Mouse (Mus musculus) neural tube, embryonic 15.5 days (tissue): ENCODE data around the gene Cdh6. TPM values are rescaled to one million over a fixed set of nuclear protein-coding genes. Genes with fewer than 3 reads are reported as not detected.

Experiments used
- ATAC-seq: fragments of 200-750 bp; cut with Nextera tagmentation; 2 replicates; pipeline ENCODE4 v1.8.0; 2017; ENCODE audit warnings: mild to moderate bottlenecking, moderate TSS enrichment, moderate library complexity; ENCODE audit not compliant: low FRiP score
- H3K27ac ChIP-seq: fragments of 300-500 bp; sonication (generic); replicated peaks from 2 replicates; pipeline ENCODE4 v1.5.1; 2015; ENCODE audit warnings: mild to moderate bottlenecking, inconsistent platforms
- H3K27me3 ChIP-seq: fragments of 300-500 bp; sonication (generic); replicated peaks from 2 replicates; pipeline ENCODE4 v1.6.1; 2015; ENCODE audit warnings: inconsistent platforms
- H3K36me3 ChIP-seq: fragments of 300-500 bp; sonication (generic); 2 replicates; pipeline ENCODE4 v1.6.1; 2015; ENCODE audit warnings: inconsistent platforms
- H3K4me1 ChIP-seq: fragments of 300-500 bp; sonication (generic); 2 replicates; pipeline ENCODE4 v1.6.1; 2015; ENCODE audit warnings: inconsistent platforms
- H3K4me2 ChIP-seq: fragments of 300-500 bp; sonication (generic); 2 replicates; pipeline ENCODE4 v1.6.1; 2015; ENCODE audit warnings: inconsistent platforms, mild to moderate bottlenecking, moderate library complexity
- H3K4me3 ChIP-seq: fragments of 300-500 bp; sonication (generic); replicated peaks from 2 replicates; pipeline ENCODE4 v1.5.1; 2015; ENCODE audit warnings: mild to moderate bottlenecking, inconsistent platforms
- H3K9ac ChIP-seq: fragments of 300-500 bp; sonication (generic); replicated peaks from 2 replicates; pipeline ENCODE4 v1.6.1; 2015; ENCODE audit warnings: mild to moderate bottlenecking, inconsistent platforms
- H3K9me3 ChIP-seq: fragments of 300-500 bp; sonication (generic); replicated peaks from 2 replicates; pipeline ENCODE4 v1.6.1; 2016; ENCODE audit warnings: inconsistent platforms
- WGBS: fragments of 180-500 bp; shearing (Covaris S2); methylation state at CpG from one replicate; pipeline ENCODE4 v1.1.7; 2015; ENCODE audit warnings: mixed read lengths; 5-methylcytosine and 5-hydroxymethylcytosine counted together
- polyA plus RNA-seq: library from polyadenylated mRNA; unstranded; fragments of >200 nt; fragmentation: Nextera tagmentation; extraction: Ambion mirVana; gene quantifications from 2 replicates; pipeline ENCODE4 v1.2.1, GENCODE M21; 2015

Gene Cdh6
- polyA plus RNA-seq, 1 experiment from 2014 or later, result 22.7 TPM

- H3K4me3 ChIP-seq, result no peak overlapping the region
- H3K4me2 ChIP-seq, result no peak overlapping the region
- H3K27ac ChIP-seq, result no peak overlapping the region
- H3K4me1 ChIP-seq, result peaks cover 3% of the 10 kb centered on the region; the same call in 1 of the 2 replicates
- no peaks in the 10 kb centered on the region for H3K36me3 ChIP-seq
- no peak overlapping the region for H3K9ac ChIP-seq
- no peaks in the 10 kb centered on the region for H3K9me3 ChIP-seq
- 48% methylated on average over 8 of the region's 8 CpGs for WGBS
- no peak for ATAC-seq
- H3K27me3 ChIP-seq, result no peaks in the 10 kb centered on the region
Observed at GRCm38 (mm10) chr15:13181430-13181829, 8.0 kb upstream of the Cdh6 start.

DNA sequence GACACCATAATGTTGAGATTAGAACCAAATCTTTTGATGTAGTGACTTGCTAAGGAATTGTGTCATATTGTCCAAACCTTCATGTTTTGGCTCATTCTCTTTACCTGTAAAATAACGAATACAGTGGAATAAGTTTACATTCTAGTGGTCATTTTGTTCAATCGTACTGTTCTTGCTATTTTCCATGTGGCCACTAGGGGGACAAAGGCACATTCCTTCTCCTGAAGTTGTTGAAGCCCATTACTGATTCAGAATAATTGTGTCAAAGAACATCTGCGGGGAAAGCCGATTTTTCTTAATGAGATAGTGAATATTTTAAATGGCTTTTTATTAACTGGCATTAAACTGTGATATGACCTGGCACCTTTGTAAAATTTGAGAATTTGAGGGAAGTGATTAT lies 7.5 kb upstream of the Cdh6 start:
- Histone ChIP-seq H3K27me3 (no peaks in the 10 kb centered on the region), H3K36me3 (no peaks in the 10 kb centered on the region), H3K4me3 (no peak overlapping the region), H3K4me1 (peaks cover 3% of the 10 kb centered on the region; the same call in 1 of the 2 replicates), H3K9ac (no peak overlapping the region), H3K27ac (no peak overlapping the region), H3K9me3 (no peaks in the 10 kb centered on the region), H3K4me2 (no peak overlapping the region)
- 37% methylated on average over 4 of the region's 4 CpGs for WGBS
- no peak for ATAC-seq

- Histone ChIP-seq H3K27me3 (no peaks in the 10 kb centered on the region), H3K4me2 (peak overlapping the region; percentile 7; the same call in 1 of the 2 replicates), H3K27ac (no peak overlapping the region), H3K4me3 (no peak overlapping the region), H3K9me3 (no peaks in the 10 kb centered on the region), H3K9ac (no peak overlapping the region), H3K4me1 (peaks cover 23% of the 10 kb centered on the region), H3K36me3 (no peaks in the 10 kb centered on the region)
- WGBS, result 24% methylated on average over 9 of the region's 9 CpGs
- ATAC-seq, result no peak
Observed at GRCm38 (mm10) chr15:13175978-13176377, 2.5 kb upstream of the Cdh6 start.

DNA sequence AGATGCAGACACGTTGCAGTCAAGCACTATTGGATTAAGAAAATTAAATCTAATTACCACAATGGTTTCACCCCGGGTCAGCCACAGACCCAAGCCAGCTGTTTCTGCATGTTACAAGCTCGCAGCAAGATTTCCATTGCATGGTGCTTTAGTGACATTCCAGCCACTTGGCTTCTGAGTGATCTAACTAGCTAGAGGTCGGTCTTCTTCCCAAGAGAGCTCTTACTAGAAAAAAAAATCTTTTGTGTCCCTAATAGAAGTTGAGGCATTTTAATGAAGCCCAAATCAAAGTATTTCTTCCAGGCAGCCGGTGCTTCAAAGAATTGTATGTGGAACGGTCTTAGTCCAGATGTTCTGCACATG lies 1.1 kb upstream of the Cdh6 start:
- Histone ChIP-seq H3K36me3 (no peaks in the 10 kb centered on the region), H3K27ac (peak overlapping the region; percentile 89)

DNA sequence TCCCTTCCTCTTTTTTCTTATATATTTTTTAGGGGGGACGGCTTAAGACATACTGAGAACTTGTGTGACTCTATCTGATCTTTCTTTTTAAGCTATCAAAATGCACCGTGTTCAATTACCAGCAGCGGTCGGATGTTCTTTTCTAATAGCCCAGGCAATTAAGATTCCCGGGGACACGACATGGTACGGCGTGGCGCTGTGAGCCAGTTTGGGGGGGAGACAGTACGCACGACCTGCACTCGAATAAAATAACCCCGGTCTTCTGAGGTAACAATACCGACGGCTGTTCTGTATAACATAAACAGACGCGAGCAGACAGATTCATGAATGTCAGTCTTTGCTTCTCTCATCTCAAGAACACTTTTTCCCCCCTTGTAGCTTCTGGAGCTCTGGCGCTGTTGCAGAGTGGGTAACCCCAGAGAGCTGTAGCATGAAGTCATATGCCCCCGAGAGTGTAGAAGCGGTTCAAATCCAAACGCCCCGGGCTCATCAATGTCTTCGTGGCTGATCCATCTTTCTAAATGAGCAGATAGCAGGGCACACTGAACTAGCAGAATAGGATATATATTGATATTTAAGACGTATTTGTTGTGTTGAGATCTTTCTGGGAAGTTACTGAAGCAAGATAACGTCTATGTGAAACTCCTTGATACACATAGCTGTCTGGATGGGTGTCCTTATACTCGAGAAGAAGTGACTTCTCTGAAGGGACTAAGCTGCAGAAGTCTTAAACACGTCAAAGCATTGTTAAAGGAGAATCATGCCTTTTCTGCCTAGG lies 554 bp upstream of the Cdh6 start:
- no peaks in the 10 kb centered on the region for H3K27me3 ChIP-seq
- no peaks in the 10 kb centered on the region for H3K9me3 ChIP-seq
- H3K9ac ChIP-seq, result peak overlapping the region; percentile 69
- peak overlapping the region; percentile 65 for H3K4me3 ChIP-seq
- no peaks in the 10 kb centered on the region for H3K36me3 ChIP-seq
- peak overlapping the region; percentile 87 for H3K4me2 ChIP-seq
- ATAC-seq, result peak; percentile 25
- peak overlapping the region; percentile 89 for H3K27ac ChIP-seq
- under 1% methylated on average over 27 of the region's 27 CpGs for WGBS
- H3K4me1 ChIP-seq, result peaks cover 28% of the 10 kb centered on the region

More for the DNA sequence above, 1.1 kb upstream of the Cdh6 start:
- no peak for ATAC-seq
- Histone ChIP-seq H3K4me2 (peak overlapping the region; percentile 87), H3K9ac (no peak overlapping the region), H3K4me3 (peak overlapping the region; percentile 65), H3K27me3 (no peaks in the 10 kb centered on the region), H3K9me3 (no peaks in the 10 kb centered on the region), H3K4me1 (peaks cover 28% of the 10 kb centered on the region)
- 16% methylated on average over 6 of the region's 6 CpGs for WGBS

DNA sequence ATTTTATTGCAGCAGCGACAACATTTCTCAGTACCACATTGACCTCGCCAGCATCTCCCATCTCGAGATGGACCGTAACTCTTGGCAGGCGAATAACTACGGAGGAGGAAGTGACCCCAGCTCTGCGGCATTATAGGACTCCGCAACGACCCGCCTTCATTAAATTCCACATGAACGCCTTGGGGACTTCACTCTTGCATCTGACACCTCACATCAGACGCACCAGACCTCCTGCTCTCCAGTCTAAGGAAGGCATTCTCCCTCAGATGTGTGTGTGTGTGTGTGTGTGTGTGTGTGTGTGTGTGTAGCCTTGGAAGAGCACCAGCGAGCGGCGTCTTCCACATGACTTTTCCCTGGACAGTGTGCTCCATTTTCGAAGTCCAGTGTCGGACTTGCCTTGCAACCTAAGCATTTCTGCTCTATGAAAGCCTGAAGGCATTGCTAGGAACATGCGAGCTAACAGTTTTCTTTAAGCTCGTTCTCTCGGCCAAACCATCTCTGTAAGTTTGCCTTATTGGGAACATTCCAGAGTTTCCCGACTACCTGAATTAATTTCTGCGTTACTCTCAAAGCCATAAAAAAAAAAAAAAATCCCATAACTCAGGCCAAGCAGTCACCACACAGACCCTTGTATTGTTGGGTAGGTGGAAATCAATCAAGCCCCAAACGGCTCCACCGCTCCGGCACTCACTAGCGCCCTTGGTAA lies 957 bp downstream of the Cdh6 start:
- Histone ChIP-seq H3K27ac (peak overlapping the region; percentile 89), H3K9ac (peak overlapping the region; percentile 69), H3K4me2 (peak overlapping the region; percentile 87), H3K36me3 (no peaks in the 10 kb centered on the region), H3K4me3 (peak overlapping the region; percentile 65), H3K9me3 (no peaks in the 10 kb centered on the region), H3K4me1 (peaks cover 28% of the 10 kb centered on the region), H3K27me3 (no peaks in the 10 kb centered on the region)
- WGBS, result under 1% methylated on average over 26 of the region's 26 CpGs
- ATAC-seq, result peak; percentile 15; the same call in 1 of the 2 replicates

DNA sequence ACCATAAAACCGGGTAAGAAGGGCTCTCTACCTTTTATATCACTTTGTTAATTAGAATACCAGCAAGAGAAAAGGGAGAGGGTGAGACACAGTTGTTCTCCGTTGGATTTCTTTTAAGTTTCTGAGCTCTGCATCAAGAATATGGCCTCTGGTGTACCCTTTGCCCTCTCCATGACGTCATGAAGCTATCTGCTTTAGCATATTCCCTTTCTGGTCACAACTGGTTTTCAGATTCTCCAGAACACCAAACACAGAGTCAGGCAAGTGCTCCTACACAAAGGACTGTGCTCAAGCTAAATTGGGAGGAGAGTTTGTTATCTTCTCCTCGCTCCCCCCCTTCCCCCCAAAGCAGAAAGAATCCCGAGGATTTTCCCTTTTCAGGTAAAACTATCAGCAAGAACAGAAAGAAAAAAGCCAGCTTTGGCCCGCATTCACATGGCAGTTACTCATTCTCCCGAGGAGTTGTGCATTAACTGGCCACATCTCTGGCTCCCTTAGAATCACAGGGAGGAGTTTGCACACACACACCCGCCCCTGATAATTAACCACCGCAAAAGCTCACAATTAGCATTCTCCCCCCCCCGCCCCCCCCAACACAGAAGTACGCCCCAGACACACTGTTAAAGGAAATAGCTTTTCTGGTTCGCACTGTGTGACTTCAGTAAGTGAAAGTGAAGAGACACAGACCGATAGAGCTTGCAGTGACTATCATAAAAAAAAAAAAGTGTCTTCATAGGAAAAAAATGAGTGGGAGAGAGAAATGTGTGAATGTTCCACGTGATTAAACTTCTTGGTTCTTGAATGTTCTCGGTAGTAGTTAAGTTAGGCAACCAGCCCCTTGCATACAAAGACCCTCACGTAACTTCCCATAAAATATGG lies 1.8 kb downstream of the Cdh6 start:
- peak overlapping the region; percentile 65 for H3K4me3 ChIP-seq
- no peaks in the 10 kb centered on the region for H3K36me3 ChIP-seq
- H3K4me2 ChIP-seq, result peak overlapping the region; percentile 87
- H3K27me3 ChIP-seq, result no peaks in the 10 kb centered on the region
- ATAC-seq, result no peak
- peaks cover 28% of the 10 kb centered on the region for H3K4me1 ChIP-seq
- H3K9ac ChIP-seq, result peak overlapping the region; percentile 69
- no peaks in the 10 kb centered on the region for H3K9me3 ChIP-seq
- H3K27ac ChIP-seq, result peak overlapping the region; percentile 89
- WGBS, result 2% methylated on average over 16 of the region's 16 CpGs

DNA sequence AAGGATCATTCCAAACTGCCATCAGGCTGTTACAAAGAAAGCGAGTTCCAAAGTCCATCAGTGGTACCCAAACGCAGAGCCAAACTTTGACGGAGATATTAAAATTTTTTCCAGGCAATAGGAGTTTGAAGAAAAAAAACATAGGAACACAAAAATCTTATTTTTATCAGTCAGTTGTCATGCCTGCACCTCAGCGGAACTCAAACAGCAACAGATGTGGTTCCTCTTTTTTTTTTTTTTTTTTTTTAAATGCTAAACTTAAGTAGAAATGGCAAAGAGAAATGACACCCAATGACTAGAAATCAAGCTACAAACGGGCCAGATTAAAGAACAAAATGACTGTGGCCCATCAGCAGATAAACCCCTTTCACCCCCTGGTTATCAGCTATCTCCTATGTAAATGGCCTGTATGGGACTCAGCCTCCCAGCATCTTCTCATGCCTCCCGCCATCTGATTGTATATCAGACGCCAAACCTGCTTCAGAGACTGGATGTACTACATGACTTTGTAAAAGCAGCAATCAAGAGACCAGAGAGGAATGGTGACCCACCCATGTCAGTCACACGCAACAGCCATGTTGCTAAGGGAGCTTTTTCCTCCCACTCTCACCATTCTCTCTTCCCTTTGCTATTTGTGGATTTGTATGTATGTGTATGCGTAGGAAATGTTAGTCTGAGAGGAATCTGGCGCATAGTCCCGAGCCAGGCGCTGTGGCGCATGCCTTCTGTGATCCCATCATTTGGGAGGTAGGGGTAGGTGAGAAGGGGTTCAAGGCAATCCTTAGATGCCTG lies 8.2 kb downstream of the Cdh6 start:
- no peak overlapping the region for H3K9ac ChIP-seq
- H3K27ac ChIP-seq, result no peak overlapping the region
- no peaks in the 10 kb centered on the region for H3K4me1 ChIP-seq
- H3K36me3 ChIP-seq, result no peaks in the 10 kb centered on the region
- WGBS, result 95% methylated on average over 13 of the region's 13 CpGs
- H3K9me3 ChIP-seq, result no peaks in the 10 kb centered on the region
- H3K4me2 ChIP-seq, result no peak overlapping the region
- no peaks in the 10 kb centered on the region for H3K27me3 ChIP-seq
- no peak overlapping the region for H3K4me3 ChIP-seq
- no peak for ATAC-seq

GRCm38 (mm10) chr15:13155820-13156219 lies 17.7 kb downstream of the Cdh6 start:
- ATAC-seq, result no peak
- 95% methylated on average over 5 of the region's 5 CpGs for WGBS
- H3K9me3 ChIP-seq, result no peaks in the 10 kb centered on the region

GRCm38 (mm10) chr15:13155418-13155817 lies 18.1 kb downstream of the Cdh6 start:
- Histone ChIP-seq H3K4me3 (no peak overlapping the region), H3K27ac (no peak overlapping the region), H3K27me3 (no peaks in the 10 kb centered on the region), H3K9me3 (no peaks in the 10 kb centered on the region), H3K4me2 (no peak overlapping the region), H3K9ac (no peak overlapping the region), H3K4me1 (no peaks in the 10 kb centered on the region), H3K36me3 (no peaks in the 10 kb centered on the region)
- WGBS, result 82% methylated on average over 6 of the region's 6 CpGs
- no peak for ATAC-seq

More at GRCm38 (mm10) chr15:13155820-13156219, 17.7 kb downstream of the Cdh6 start:
- H3K9ac ChIP-seq, result no peak overlapping the region
- H3K27me3 ChIP-seq, result no peaks in the 10 kb centered on the region
- no peaks in the 10 kb centered on the region for H3K36me3 ChIP-seq
- H3K4me2 ChIP-seq, result no peak overlapping the region
- no peak overlapping the region for H3K27ac ChIP-seq
- H3K4me3 ChIP-seq, result no peak overlapping the region
- no peaks in the 10 kb centered on the region for H3K4me1 ChIP-seq

DNA sequence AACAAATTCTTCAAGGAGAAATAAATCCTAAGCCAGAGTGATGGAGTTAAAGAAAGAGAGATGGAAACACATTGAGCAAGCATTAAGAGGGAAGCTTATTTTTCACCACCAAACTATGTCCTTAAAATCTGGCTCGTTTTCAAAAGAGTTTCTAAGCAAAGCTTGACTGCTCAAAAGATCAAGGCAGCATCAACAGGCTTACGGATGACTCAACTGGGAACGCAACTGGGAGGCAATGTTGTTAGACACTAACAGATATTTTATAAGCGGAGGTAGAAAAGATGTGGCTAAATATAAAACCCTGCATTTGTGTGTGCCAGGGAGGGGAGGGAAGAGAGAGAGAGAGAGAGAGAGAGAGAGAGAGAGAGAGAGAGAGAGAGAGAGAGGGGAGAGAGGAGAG lies 31.5 kb downstream of the Cdh6 start:
- Histone ChIP-seq H3K9ac (no peak overlapping the region), H3K4me3 (no peak overlapping the region), H3K36me3 (no peaks in the 10 kb centered on the region), H3K9me3 (no peaks in the 10 kb centered on the region), H3K4me1 (0 out of 2 replicates have a peak, but pooled peaks cover 4% of the 10 kb centered on the region), H3K27ac (no peak overlapping the region), H3K4me2 (no peak overlapping the region), H3K27me3 (no peaks in the 10 kb centered on the region)
- 72% methylated on average over 4 of the region's 4 CpGs for WGBS
- ATAC-seq, result no peak
